Comparison of ENCODE assay signal across 8 mouse cellular contexts in the genomic region with DNA sequence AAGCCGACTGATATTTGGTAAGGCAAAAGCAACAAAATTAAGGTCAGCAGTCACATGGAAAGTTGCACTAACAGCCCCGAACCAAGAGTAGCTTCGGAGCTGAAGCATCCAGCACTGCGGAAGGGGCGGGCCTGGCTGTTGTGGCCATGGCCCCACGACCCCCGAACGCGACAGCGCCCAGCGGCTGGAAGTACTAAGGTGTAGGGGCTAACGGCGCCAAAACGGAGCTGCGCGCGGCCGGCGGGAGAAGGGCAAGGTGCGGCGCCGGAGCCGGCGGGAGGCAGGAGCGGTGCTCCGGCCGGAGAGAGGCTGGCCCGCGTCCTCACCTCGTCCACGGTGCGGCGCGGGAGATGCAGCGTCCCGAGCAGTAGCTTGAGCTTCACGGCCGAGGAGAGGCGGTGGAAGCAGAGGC. TPM values are rescaled to one million over a fixed set of nuclear protein-coding genes. Genes with fewer than 3 reads are reported as not detected.
DNase-seq lines count a peak whose midpoint lies in the region; ATAC-seq and TF ChIP-seq lines count a peak whose summit lies in the region.

No protein-coding gene starts in this region.

- peaks cover 2% of the 10 kb centered on the region; the same call in 1 of the 2 replicates for H3K4me1 ChIP-seq in testis, adult 2 months (ENCODE audit: control insufficient read depth, insufficient read depth, low read length)
- peaks cover 20% of the 10 kb centered on the region for H3K4me1 ChIP-seq in midbrain, embryonic 11.5 days (ENCODE audit: control insufficient read depth, insufficient read depth, low read length)

- peak; percentile 67 to 73 for DNase-seq in adrenal gland, postnatal 36 days
- DNase-seq in adrenal gland, adult 8-10 months = no peak
- DNase-seq in testis, postnatal 10 days (ENCODE audit: low spot score) = no peak
- DNase-seq in midbrain, embryonic 11.5 days (ENCODE audit: low spot score, missing footprints) = no peak
- no peak for DNase-seq in left cerebral cortex, postnatal 14 days (ENCODE audit: low spot score in 2 of 2)
- DNase-seq in left cerebral cortex, postnatal 36 days (ENCODE audit: low spot score in 2 of 2) = no peak

- peak overlapping the region; percentile 64 for H3K4me2 ChIP-seq in midbrain, embryonic 11.5 days

- H3K9me3 ChIP-seq in midbrain, embryonic 11.5 days (ENCODE audit: control insufficient read depth, low read length) = peaks cover 6% of the 10 kb centered on the region; the same call in 1 of the 2 replicates

- peak overlapping the region; percentile 95 for H3K27ac ChIP-seq in testis, adult 2 months (ENCODE audit: control insufficient read depth, insufficient read depth, low read depth, low read length)
- peak overlapping the region; percentile 82 for H3K27ac ChIP-seq in midbrain, embryonic 11.5 days (ENCODE audit: low read depth, low read length)

- TF ChIP-seq CTCF in testis, adult 2 months (IDR thresholded peaks at IDR 0.05; ENCODE audit: control insufficient read depth, insufficient read depth, insufficient replicate concordance, low read depth, low read length) = no peak; the same call in 1 of the 2 replicates

- intact Hi-C loops in left cerebral cortex, postnatal 14 days (cut with DNase I) = loop anchor here (5.0 to 10.0 kb wide), 2 partner anchors 113 to 271 kb away; a partner anchor contains a TSS
- intact Hi-C loops in left cerebral cortex, postnatal 36 days (cut with DNase I) = loop anchor here (2.0 to 10.0 kb wide), 3 partner anchors 61 to 281 kb away; a partner anchor contains a TSS

- no peak for TF ChIP-seq POLR2A in testis, adult 2 months (IDR thresholded peaks at IDR 0.05; ENCODE audit: control insufficient read depth, low read depth, low read length)

- WGBS in midbrain, embryonic 11.5 days = under 1% methylated on average over 34 of the region's 39 CpGs

- no peaks in the 10 kb centered on the region; the same call in 1 of the 2 replicates for H3K36me3 ChIP-seq in testis, adult 2 months (ENCODE audit: control insufficient read depth, insufficient read depth, low read length)
- no peaks in the 10 kb centered on the region for H3K36me3 ChIP-seq in midbrain, embryonic 11.5 days (ENCODE audit: control insufficient read depth, insufficient read depth, low read length)

- peak overlapping the region; percentile 84 for H3K9ac ChIP-seq in midbrain, embryonic 11.5 days (ENCODE audit: low read length)

- H3K4me3 ChIP-seq in testis, adult 2 months (ENCODE audit: control insufficient read depth, low read depth, low read length) = peak overlapping the region; percentile 96
- H3K4me3 ChIP-seq in midbrain, embryonic 11.5 days (ENCODE audit: low read depth, low read length) = peak overlapping the region; percentile 78

- no peaks in the 10 kb centered on the region for H3K27me3 ChIP-seq in testis, adult 2 months (ENCODE audit: control insufficient read depth, insufficient read depth, low read length)
- H3K27me3 ChIP-seq in midbrain, embryonic 11.5 days (ENCODE audit: control insufficient read depth, insufficient read depth, low read length) = no peaks in the 10 kb centered on the region

- ATAC-seq in inflammation-experienced regulatory T-cells, adult 6 months = peak; percentile 12
- ATAC-seq in midbrain, embryonic 11.5 days (ENCODE audit: low FRiP score) = no peak; the same call in 1 of the 2 replicates

RNA-seq across cellular contexts. Expression of a gene that starts 0.5 kb away (rescaled TPM):
- total RNA-seq in adrenal gland, postnatal 36 days (2021) = 10 to 100 TPM; 18.3 to 21.5 TPM
- total RNA-seq in adrenal gland, adult 8-10 months (2022) = 10 to 100 TPM; 19.5 to 29.0 (median 23.2) TPM
- polyA plus RNA-seq in testis, adult 2 months (2012; rRNA removed) = 33.4 and 38.7 TPM in 2 replicates
- 10 to 100 TPM; 38.6 to 41.2 (median 40.0) TPM for polyA plus RNA-seq in inflammation-experienced regulatory T-cells, adult 6 months (2017; shearing (Covaris generic))
- 57.3 and 63.9 TPM in 2 replicates for polyA plus RNA-seq in midbrain, embryonic 11.5 days (2014; fragmentation: Nextera tagmentation; extraction: Ambion mirVana)
- 10 to 100 TPM; 18.3 to 19.4 TPM for total RNA-seq in left cerebral cortex, postnatal 14 days (2021)
- total RNA-seq in left cerebral cortex, postnatal 36 days (2021) = 10 to 100 TPM; 17.9 to 20.9 TPM

RNA-seq across cellular contexts. Expression of a gene that starts 47.5 kb away (rescaled TPM):
- 10 to 100 TPM; 15.3 to 33.8 TPM for total RNA-seq in adrenal gland, postnatal 36 days (2021)
- total RNA-seq in adrenal gland, adult 8-10 months (2022) = 10 to 100 TPM; 20.2 to 71.9 (median 43.4) TPM
- polyA plus RNA-seq in testis, adult 2 months (2012; rRNA removed) = 154 and 207 TPM in 2 replicates
- polyA plus RNA-seq in inflammation-experienced regulatory T-cells, adult 6 months (2017; shearing (Covaris generic)) = 1 to 10 TPM in 1 of 3 experiments, not detected in 2; 1.5 TPM
- 231 and 252 TPM in 2 replicates for polyA plus RNA-seq in midbrain, embryonic 11.5 days (2014; fragmentation: Nextera tagmentation; extraction: Ambion mirVana)
- total RNA-seq in left cerebral cortex, postnatal 14 days (2021) = 100 to 1,000 TPM; 101 to 117 TPM
- 10 to 100 TPM; 77.3 to 91.5 TPM for total RNA-seq in left cerebral cortex, postnatal 36 days (2021)

Comparison
In these comparisons a context has a peak if more than half of its experiments do, and no peak if none do; other contexts are left out.
1. DNase-seq: peak in adrenal gland, postnatal 36 days (2 of 2); none in adrenal gland, adult 8-10 months (single experiment), testis, postnatal 10 days (single experiment), midbrain, embryonic 11.5 days (single experiment), left cerebral cortex, postnatal 14 days (0 of 2) and left cerebral cortex, postnatal 36 days (0 of 2).